Mouse (Mus musculus): ENCODE measurements around the gene Arnt2.

Gene Arnt2

GRCm38 (mm10) chr7:84396581-84396980, 13.4 kb downstream of the Arnt2 start:
- no peak for DNase-seq

- DNase-seq: no peak
Measured at GRCm38 (mm10) chr7:84387826-84388225, 22.1 kb downstream of the Arnt2 start.

- DNase-seq: no peak
Measured at GRCm38 (mm10) chr7:84386472-84386871, 23.5 kb downstream of the Arnt2 start.

- DNase-seq: no peak
Measured at GRCm38 (mm10) chr7:84384778-84385177, 25.2 kb downstream of the Arnt2 start.

- no peak for DNase-seq
Measured at GRCm38 (mm10) chr7:84384086-84384485, 25.9 kb downstream of the Arnt2 start.

GRCm38 (mm10) chr7:84382346-84382745, 27.6 kb downstream of the Arnt2 start:
- DNase-seq: no peak

GRCm38 (mm10) chr7:84380810-84381209, 29.2 kb downstream of the Arnt2 start:
- DNase-seq: no peak

GRCm38 (mm10) chr7:84377330-84377729, 32.6 kb downstream of the Arnt2 start:
- no peak for DNase-seq

- DNase-seq: no peak
Measured at GRCm38 (mm10) chr7:84373691-84374090, 36.3 kb downstream of the Arnt2 start.

- DNase-seq: no peak
Measured at GRCm38 (mm10) chr7:84372871-84373270, 37.1 kb downstream of the Arnt2 start.

- DNase-seq: no peak
Measured at GRCm38 (mm10) chr7:84372280-84372679, 37.7 kb downstream of the Arnt2 start.

- DNase-seq: no peak
Measured at GRCm38 (mm10) chr7:84370911-84371592, 38.9 kb downstream of the Arnt2 start.

- DNase-seq: no peak
Measured at GRCm38 (mm10) chr7:84366251-84366650, 43.7 kb downstream of the Arnt2 start.

- no peak for DNase-seq
Measured at GRCm38 (mm10) chr7:84362711-84363110, 47.3 kb downstream of the Arnt2 start.

GRCm38 (mm10) chr7:84361086-84361684, 48.8 kb downstream of the Arnt2 start:
- DNase-seq: no peak

GRCm38 (mm10) chr7:84358426-84358825, 51.5 kb downstream of the Arnt2 start:
- no peak for DNase-seq

- DNase-seq: peak; percentile 36
Measured at GRCm38 (mm10) chr7:84355619-84356570, 54.1 kb downstream of the Arnt2 start.

- no peak for DNase-seq
Measured at GRCm38 (mm10) chr7:84354890-84355289, 55.1 kb downstream of the Arnt2 start.

- DNase-seq: no peak
Measured at GRCm38 (mm10) chr7:84350529-84350928, 59.4 kb downstream of the Arnt2 start.

- no peak for DNase-seq
Measured at GRCm38 (mm10) chr7:84349976-84350375, 60.0 kb downstream of the Arnt2 start.

GRCm38 (mm10) chr7:84348145-84348911, 61.6 kb downstream of the Arnt2 start:
- no peak for DNase-seq

GRCm38 (mm10) chr7:84343160-84343559, 66.8 kb downstream of the Arnt2 start:
- DNase-seq: no peak

GRCm38 (mm10) chr7:84341001-84341400, 69.0 kb downstream of the Arnt2 start:
- DNase-seq: no peak
